Comparison of ENCODE assay signal across 7 mouse cellular contexts in genomic region chr2:168106701-168107178, GRCm38 (mm10). TPM values are rescaled to one million over a fixed set of nuclear protein-coding genes. Genes with fewer than 3 reads are reported as not detected.
A peak's percentile ranks its signal among the peaks of the same experiment; 100 is the strongest.
DNase-seq lines count a peak whose midpoint lies in the region; ATAC-seq lines count a peak whose summit lies in the region.

No protein-coding gene starts in this region.

- peak; percentile 79 for ATAC-seq in hindbrain, embryonic 15.5 days (ENCODE audit: low FRiP score, low read depth)
- ATAC-seq in CD4-positive, CD25-positive, alpha-beta regulatory T cell, adult 4 months = no peak

- peak; percentile 88 for DNase-seq in adrenal gland, adult 2 months
- peak; percentile 83 to 90 for DNase-seq in cerebellum, adult 18-20 months
- DNase-seq in gastrocnemius, adult 8-10 months (ENCODE audit: low spot score in 2 of 2) = peak; percentile 68 to 86
- DNase-seq in left cerebral cortex, adult 11 months (ENCODE audit: low spot score) = peak; percentile 75
- peak; percentile 63 for DNase-seq in ovary, postnatal 14 days (ENCODE audit: low spot score)

- WGBS in hindbrain, embryonic 15.5 days = 23% methylated on average over 20 of the region's 20 CpGs

- peak overlapping the region; percentile 48 for H3K4me2 ChIP-seq in hindbrain, embryonic 15.5 days

- H3K27ac ChIP-seq in hindbrain, embryonic 15.5 days (replicated peaks) = peak overlapping the region; percentile 70

- no peak overlapping the region for H3K9ac ChIP-seq in hindbrain, embryonic 15.5 days

- H3K9me3 ChIP-seq in hindbrain, embryonic 15.5 days = no peaks in the 10 kb centered on the region

- peaks cover 18% of the 10 kb centered on the region for H3K4me1 ChIP-seq in hindbrain, embryonic 15.5 days (replicated peaks)

- no peaks in the 10 kb centered on the region for H3K36me3 ChIP-seq in hindbrain, embryonic 15.5 days

- H3K4me3 ChIP-seq in hindbrain, embryonic 15.5 days = peak overlapping the region; percentile 7; the same call in 1 of the 2 replicates

- no peaks in the 10 kb centered on the region for H3K27me3 ChIP-seq in hindbrain, embryonic 15.5 days

RNA-seq across cellular contexts. Expression of gene Pard6b, which starts 25.9 kb away (rescaled TPM):
- total RNA-seq in adrenal gland, adult 2 months (2021) = 1 to 10 TPM in 1 of 2 experiments, under 1 TPM in 1; 0.92 to 1.9 TPM
- 1.3 and 2.1 TPM in 2 replicates for polyA plus RNA-seq in adrenal gland, adult 2 months (2012; rRNA removed)
- total RNA-seq in gastrocnemius, adult 8-10 months (2022) = 1 to 10 TPM in 3 of 4 experiments, under 1 TPM in 1; 0.73 to 1.8 (median 1.2) TPM
- polyA plus RNA-seq in hindbrain, embryonic 15.5 days (2015; fragmentation: Nextera tagmentation; extraction: Ambion mirVana) = 5.8 and 7.2 TPM in 2 replicates
- polyA plus RNA-seq in CD4-positive, CD25-positive, alpha-beta regulatory T cell, adult 4 months (2017; shearing (Covaris generic)) = 1 to 10 TPM in 1 of 2 experiments, under 1 TPM in 1; 0.23 to 1.2 TPM
